Mouse (Mus musculus): ENCODE data around the gene Dusp11. TPM values are rescaled to one million over a fixed set of nuclear protein-coding genes. Genes with fewer than 3 reads are reported as not detected.
A peak's percentile ranks its signal among the peaks of the same experiment; 100 is the strongest.
"Not testable (repeated sequence)": the region's sequence is repeated elsewhere in the genome, so short reads cannot be mapped to it uniquely, and the experiment has no call there.

Dusp11 gene
- total RNA-seq, 2 experiments from 2014 or later = 43.6 to 51.7 TPM

- intact Hi-C loops (cut with DNase I) = loop anchor here (2.0 to 10.0 kb wide), 3 partner anchors 20 to 426 kb away; partner anchors contain the start of gene Fam136a
- no peak for DNase-seq (ENCODE audit: low spot score)
Measured at GRCm38 (mm10) chr6:85938701-85939100, 22.8 kb downstream of the Dusp11 start.

- DNase-seq (ENCODE audit: low spot score) = peak; percentile 84
- intact Hi-C loops (cut with DNase I) = loop anchor here (10.0 kb wide), 1 partner anchor 428 kb away; the partner anchor contains the start of gene Fam136a
Measured at GRCm38 (mm10) chr6:85936508-85937465, 24.7 kb downstream of the Dusp11 start.

- DNase-seq (ENCODE audit: low spot score) = no peak
- intact Hi-C loops (cut with DNase I) = loop anchor here (10.0 kb wide), 1 partner anchor 429 kb away; the partner anchor contains the start of gene Fam136a
Measured at GRCm38 (mm10) chr6:85935646-85936045, 25.8 kb downstream of the Dusp11 start.

- intact Hi-C loops (cut with DNase I) = loop anchor here (10.0 kb wide), 1 partner anchor 431 kb away; the partner anchor contains the start of gene Fam136a
- no peak for DNase-seq (ENCODE audit: low spot score)
Measured at GRCm38 (mm10) chr6:85934047-85934446, 27.4 kb downstream of the Dusp11 start.

- no peak for DNase-seq (ENCODE audit: low spot score)
- intact Hi-C loops (cut with DNase I) = no loop called here
Measured at GRCm38 (mm10) chr6:85929312-85929711, 32.2 kb downstream of the Dusp11 start.

GRCm38 (mm10) chr6:85927476-85928464 lies 33.7 kb downstream of the Dusp11 start:
- DNase-seq (ENCODE audit: low spot score) = no peak
- intact Hi-C loops (cut with DNase I) = no loop called here

- intact Hi-C loops (cut with DNase I) = no loop called here
- no peak for DNase-seq (ENCODE audit: low spot score)
Measured at GRCm38 (mm10) chr6:85926709-85927108, 34.8 kb downstream of the Dusp11 start.

GRCm38 (mm10) chr6:85923643-85924042 lies 37.8 kb downstream of the Dusp11 start:
- intact Hi-C loops (cut with DNase I) = no loop called here
- no peak for DNase-seq (ENCODE audit: low spot score)

GRCm38 (mm10) chr6:85919401-85919800 lies 42.1 kb downstream of the Dusp11 start:
- DNase-seq (ENCODE audit: low spot score) = no peak
- intact Hi-C loops (cut with DNase I) = loop anchor here (5.0 to 10.0 kb wide), 2 partner anchors 43 to 465 kb away; partner anchors contain the start of genes Cct7, Dusp11 and Pradc1

GRCm38 (mm10) chr6:85918341-85918740 lies 43.1 kb downstream of the Dusp11 start:
- intact Hi-C loops (cut with DNase I) = loop anchor here (5.0 to 10.0 kb wide), 2 partner anchors 44 to 464 kb away; partner anchors contain the start of genes Cct7, Dusp11 and Pradc1

GRCm38 (mm10) chr6:85916596-85916995 lies 44.9 kb downstream of the Dusp11 start:
- no peak for DNase-seq (ENCODE audit: low spot score)
- intact Hi-C loops (cut with DNase I) = loop anchor here (5.0 to 10.0 kb wide), 2 partner anchors 46 to 462 kb away; partner anchors contain the start of genes Cct7, Dusp11 and Pradc1

More at GRCm38 (mm10) chr6:85918341-85918740, 43.1 kb downstream of the Dusp11 start:
- DNase-seq (ENCODE audit: low spot score) = not testable (repeated sequence)

- peak; percentile 81 for DNase-seq (ENCODE audit: low spot score)
- intact Hi-C loops (cut with DNase I) = loop anchor here (5.0 to 10.0 kb wide), 2 partner anchors 46 to 461 kb away; partner anchors contain the start of genes Cct7, Dusp11 and Pradc1
Measured at GRCm38 (mm10) chr6:85915539-85916513, 45.6 kb downstream of the Dusp11 start, which contains the start of gene Nat8f1. TSS of gene Nat8f1 (minus strand) at chr6:85915687.

GRCm38 (mm10) chr6:85915141-85915538 lies 46.3 kb downstream of the Dusp11 start:
- no peak for DNase-seq (ENCODE audit: low spot score)
- intact Hi-C loops (cut with DNase I) = loop anchor here (5.0 to 10.0 kb wide), 2 partner anchors 47 to 460 kb away; partner anchors contain the start of genes Cct7, Dusp11 and Pradc1

GRCm38 (mm10) chr6:85911587-85911986 lies 49.9 kb downstream of the Dusp11 start, which contains the start of gene Tprkb:
TSS of gene Tprkb (plus strand) at chr6:85911865.
- intact Hi-C loops (cut with DNase I) = loop anchor here (10.0 kb wide), 1 partner anchor 457 kb away; the partner anchor contains the start of genes Cct7 and Pradc1

GRCm38 (mm10) chr6:85909704-85910103 lies 51.8 kb downstream of the Dusp11 start:
- intact Hi-C loops (cut with DNase I) = loop anchor here (10.0 kb wide), 3 partner anchors 255 to 455 kb away; partner anchors contain the start of genes Alms1, Cct7 and Pradc1
- DNase-seq (ENCODE audit: low spot score) = no peak

More at GRCm38 (mm10) chr6:85911587-85911986, 49.9 kb downstream of the Dusp11 start, which contains the start of gene Tprkb:
- no peak for DNase-seq (ENCODE audit: low spot score)

- intact Hi-C loops (cut with DNase I) = loop anchor here (10.0 kb wide), 2 partner anchors 254 to 324 kb away; partner anchors contain the start of gene Alms1
- no peak for DNase-seq (ENCODE audit: low spot score)
Measured at GRCm38 (mm10) chr6:85908341-85908740, 53.1 kb downstream of the Dusp11 start.

- intact Hi-C loops (cut with DNase I) = loop anchor here (10.0 kb wide), 2 partner anchors 252 to 322 kb away; partner anchors contain the start of gene Alms1
- peak; percentile 31 for DNase-seq (ENCODE audit: low spot score)
Measured at GRCm38 (mm10) chr6:85906911-85907351, 54.5 kb downstream of the Dusp11 start.

All from heart, postnatal 25 days (tissue).